Mouse (Mus musculus): Measurements from ENCODE around the gene Ntm.

DNA sequence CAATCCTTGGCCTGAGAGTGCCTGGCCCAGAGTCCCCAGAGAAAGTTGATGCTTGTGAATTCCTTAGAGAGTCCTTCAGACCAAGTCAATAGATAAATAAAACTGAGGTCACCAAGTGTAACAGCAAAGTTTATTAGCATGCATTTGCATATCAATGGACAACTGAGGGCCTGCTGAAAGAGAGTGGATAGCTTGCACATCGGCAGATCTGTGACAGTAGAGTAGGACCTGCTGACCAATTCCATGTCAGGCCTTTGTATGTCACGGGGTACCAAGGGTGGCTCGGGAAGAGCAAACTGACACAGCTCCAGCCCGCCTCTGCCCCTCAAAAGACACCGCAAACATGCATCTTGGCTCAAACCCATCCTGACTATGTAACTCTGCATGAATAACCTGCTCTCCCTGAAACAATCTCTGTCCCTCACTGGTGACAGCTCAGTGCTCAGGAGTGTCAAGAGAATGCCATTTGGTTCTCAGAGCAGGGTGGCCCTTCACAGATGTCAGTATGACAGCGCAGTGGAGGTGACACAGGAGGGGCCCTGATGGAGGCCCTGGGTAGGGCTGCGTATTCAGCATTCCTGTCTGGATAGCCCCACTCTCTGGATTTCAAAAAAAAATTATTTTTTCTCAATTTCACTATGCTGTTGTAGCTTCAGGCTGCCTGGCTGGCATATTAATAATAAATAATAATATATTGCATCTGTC, 305.0 kb downstream of the Ntm start:
- no peak for TF ChIP-seq CTCF (IDR thresholded peaks at IDR 0.05; ENCODE audit: borderline replicate concordance, extremely low read depth, insufficient read depth, insufficient read length)
- no peak for TF ChIP-seq POLR2A (IDR thresholded peaks at IDR 0.05; ENCODE audit: borderline replicate concordance, extremely low read depth, insufficient read depth, insufficient read length, poor library complexity, severe bottlenecking)
